Mouse (Mus musculus): ENCODE measurements around the gene Hoxb7. TPM values are rescaled to one million over a fixed set of nuclear protein-coding genes. Genes with fewer than 3 reads are reported as not detected.

Gene Hoxb7
- polyA plus RNA-seq, 1 experiment from 2014 or later = 12.4 TPM

DNA sequence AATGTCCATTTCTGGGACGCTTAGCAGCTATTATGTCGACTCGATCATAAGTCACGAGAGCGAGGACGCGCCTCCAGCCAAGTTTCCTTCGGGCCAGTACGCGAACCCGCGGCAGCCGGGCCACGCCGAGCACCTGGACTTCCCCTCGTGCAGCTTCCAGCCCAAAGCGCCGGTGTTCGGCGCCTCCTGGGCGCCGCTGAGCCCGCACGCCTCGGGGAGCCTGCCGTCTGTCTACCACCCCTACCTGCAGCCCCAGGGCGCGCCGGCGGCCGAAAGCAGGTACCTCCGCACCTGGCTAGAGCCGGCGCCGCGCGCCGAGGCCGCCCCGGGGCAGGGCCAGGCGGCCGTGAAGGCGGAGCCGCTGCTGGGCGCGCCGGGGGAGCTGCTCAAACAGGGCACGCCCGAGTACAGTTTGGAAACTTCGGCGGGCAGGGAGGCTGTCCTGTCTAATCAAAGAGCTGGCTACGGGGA, 14.8 kb upstream of the Hoxb7 start:
- H3K4me2 ChIP-seq (replicated peaks) = peak overlapping the region; percentile 71
- WGBS = under 1% methylated on average over 52 of the region's 52 CpGs
- no peaks in the 10 kb centered on the region for H3K36me3 ChIP-seq
- peak overlapping the region; percentile 28; the same call in 1 of the 2 replicates for H3K9ac ChIP-seq
- peaks cover 22% of the 10 kb centered on the region for H3K4me1 ChIP-seq (replicated peaks)
- H3K9me3 ChIP-seq = no peaks in the 10 kb centered on the region
- ATAC-seq = peak; percentile 73
- peak overlapping the region; percentile 40 for H3K4me3 ChIP-seq (replicated peaks)
- peak overlapping the region; percentile 62 for H3K27ac ChIP-seq
- H3K27me3 ChIP-seq (replicated peaks) = peaks cover 97% of the 10 kb centered on the region

DNA sequence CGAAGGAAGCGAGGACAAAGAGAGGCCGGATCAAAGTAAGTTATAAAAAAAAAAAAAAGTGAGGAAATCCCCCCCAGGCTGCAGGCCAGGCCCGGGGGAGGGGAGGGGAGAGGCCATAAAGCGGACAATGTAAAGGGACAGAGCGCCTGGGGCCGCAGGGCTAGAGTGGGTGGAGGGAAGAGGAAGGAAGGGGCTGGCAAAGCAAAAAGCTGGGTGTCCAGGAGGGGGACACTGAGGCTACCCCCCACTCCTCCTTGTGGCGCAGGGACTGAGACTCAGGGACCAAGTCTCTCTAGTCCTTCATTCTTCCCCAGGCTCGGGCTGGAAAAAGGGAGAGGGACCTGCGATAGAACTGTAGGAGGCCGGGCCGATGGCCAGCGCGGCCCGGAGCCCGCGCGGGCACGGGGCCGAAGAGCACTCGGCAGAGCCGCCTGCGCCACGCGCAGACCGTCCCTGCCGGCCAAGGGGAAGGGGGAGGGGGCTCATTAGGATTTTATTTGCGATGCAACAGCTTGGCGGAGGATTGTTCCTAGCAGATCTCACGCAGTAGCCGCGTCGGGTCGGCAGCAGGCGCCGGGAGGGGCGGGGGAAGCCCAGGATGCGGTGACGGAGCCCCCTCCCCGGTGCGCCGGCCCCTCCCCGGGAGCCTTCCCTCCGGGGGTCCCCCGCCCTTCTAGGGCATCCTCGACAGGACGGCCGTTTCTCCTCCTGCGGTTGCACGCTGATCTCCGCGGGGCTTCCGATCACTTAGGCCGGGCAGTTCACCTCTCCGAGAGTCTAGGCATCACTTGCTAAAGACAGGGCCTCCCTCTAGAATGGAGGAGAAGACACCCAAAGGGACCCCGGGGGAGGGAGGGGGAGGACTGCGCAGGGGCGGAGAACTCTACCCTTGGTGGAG, 14.2 kb upstream of the Hoxb7 start:
- peak overlapping the region; percentile 71 for H3K4me2 ChIP-seq (replicated peaks)
- peak overlapping the region; percentile 22; the same call in 1 of the 2 replicates for H3K27ac ChIP-seq
- peaks cover 23% of the 10 kb centered on the region for H3K4me1 ChIP-seq (replicated peaks)
- peaks cover 97% of the 10 kb centered on the region for H3K27me3 ChIP-seq (replicated peaks)
- WGBS = 1% methylated on average over 55 of the region's 58 CpGs
- H3K4me3 ChIP-seq (replicated peaks) = peak overlapping the region; percentile 40
- no peaks in the 10 kb centered on the region for H3K36me3 ChIP-seq
- H3K9ac ChIP-seq = peak overlapping the region; percentile 37; the same call in 1 of the 2 replicates
- ATAC-seq = peak; percentile 44
- no peaks in the 10 kb centered on the region for H3K9me3 ChIP-seq

DNA sequence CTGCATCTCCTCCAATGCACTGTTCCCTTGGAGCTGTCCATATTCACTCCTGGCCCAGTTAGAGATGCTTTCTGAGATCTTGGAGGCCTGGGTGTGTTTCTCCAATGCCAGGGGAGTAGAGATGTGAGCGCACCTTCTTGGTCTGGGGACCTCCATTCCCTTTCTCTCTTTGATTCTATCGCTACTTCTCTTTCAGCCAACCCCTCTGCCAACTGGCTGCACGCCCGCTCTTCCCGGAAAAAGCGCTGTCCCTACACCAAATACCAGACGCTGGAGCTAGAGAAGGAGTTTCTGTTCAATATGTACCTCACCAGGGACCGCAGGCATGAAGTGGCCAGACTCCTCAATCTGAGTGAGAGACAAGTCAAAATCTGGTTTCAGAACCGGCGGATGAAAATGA, 12.0 kb upstream of the Hoxb7 start:
- H3K9ac ChIP-seq = no peak overlapping the region
- H3K4me3 ChIP-seq (replicated peaks) = no peak overlapping the region
- H3K4me1 ChIP-seq (replicated peaks) = peaks cover 35% of the 10 kb centered on the region
- no peaks in the 10 kb centered on the region for H3K36me3 ChIP-seq
- no peak overlapping the region for H3K27ac ChIP-seq
- 23% methylated on average over 10 of the region's 10 CpGs for WGBS
- H3K27me3 ChIP-seq (replicated peaks) = peaks cover 95% of the 10 kb centered on the region
- H3K4me2 ChIP-seq (replicated peaks) = no peak overlapping the region
- H3K9me3 ChIP-seq = no peaks in the 10 kb centered on the region
- no peak for ATAC-seq

DNA sequence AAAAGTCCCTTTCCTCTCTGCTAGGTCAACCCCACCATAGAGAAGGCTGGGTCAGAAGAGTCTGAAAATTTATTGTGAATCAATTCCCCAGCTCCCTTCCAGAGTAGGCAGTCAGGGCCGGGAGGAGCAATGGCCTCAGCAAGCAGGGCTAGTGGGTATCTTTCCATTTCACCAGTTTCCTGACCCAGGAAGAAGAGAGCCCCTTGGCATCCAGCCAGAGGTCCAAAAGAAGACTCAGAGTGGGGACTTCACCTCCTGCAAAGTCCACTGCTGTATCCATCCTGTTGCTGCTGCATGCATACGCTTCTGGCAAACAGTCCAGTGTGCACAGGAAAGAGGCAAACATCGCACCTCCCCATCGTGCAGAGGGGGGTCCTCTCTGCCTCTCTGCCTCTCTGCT, 10.5 kb upstream of the Hoxb7 start:
- Histone ChIP-seq H3K27ac (no peak overlapping the region), H3K9ac (no peak overlapping the region)

DNA sequence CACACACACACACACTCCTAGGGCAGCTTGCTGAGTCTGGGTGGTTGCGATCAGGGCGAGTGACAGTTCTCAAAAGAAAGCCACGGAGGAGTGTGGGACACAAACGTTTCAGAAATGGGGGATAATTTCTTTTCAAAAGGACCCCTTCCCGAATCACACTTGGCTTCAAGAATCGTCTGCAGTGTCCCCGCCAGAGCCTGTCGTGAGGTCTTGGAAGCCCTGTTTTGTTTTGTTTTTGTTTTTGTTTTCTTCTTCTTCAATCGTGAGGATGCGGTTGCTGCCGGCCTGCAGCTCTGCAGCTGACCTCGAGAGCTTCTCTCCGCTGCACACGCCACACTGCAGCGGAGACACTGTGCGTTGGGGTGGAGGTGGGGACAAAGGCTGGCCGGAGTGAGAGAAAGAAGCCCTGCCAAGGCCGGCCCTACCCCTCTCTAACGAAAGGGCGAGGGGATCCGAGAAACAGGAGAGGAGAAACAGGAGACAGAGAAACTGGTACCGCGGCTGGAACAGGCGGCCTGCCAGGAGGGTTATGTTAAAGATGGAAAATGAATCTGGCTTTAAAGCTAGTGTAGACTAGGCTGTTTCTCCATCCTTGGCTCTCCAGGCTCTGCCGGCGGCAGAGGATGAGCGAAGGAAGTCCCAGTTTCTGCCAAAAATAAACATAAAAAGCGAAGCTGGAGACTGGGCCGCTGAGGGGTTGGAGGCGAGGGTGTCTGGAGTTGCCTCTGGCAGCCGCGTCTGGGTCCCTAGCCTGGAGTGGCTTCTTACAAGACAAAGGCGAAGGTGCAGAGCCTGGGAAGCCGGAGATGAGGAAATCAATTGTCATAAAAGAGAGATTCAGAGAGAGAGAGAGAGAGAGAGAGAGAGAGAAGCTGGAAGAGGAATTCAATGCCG, 9.0 kb upstream of the Hoxb7 start:
- H3K9me3 ChIP-seq = no peaks in the 10 kb centered on the region
- H3K4me2 ChIP-seq (replicated peaks) = peak overlapping the region; percentile 43
- no peak overlapping the region for H3K27ac ChIP-seq
- no peak for ATAC-seq
- no peaks in the 10 kb centered on the region for H3K36me3 ChIP-seq
- WGBS = 6% methylated on average over 35 of the region's 35 CpGs
- peaks cover 18% of the 10 kb centered on the region for H3K4me1 ChIP-seq (replicated peaks)
- H3K9ac ChIP-seq = no peak overlapping the region
- 0 out of 2 replicates have a peak overlapping the region, but pooled peaks have one; percentile 14 for H3K4me3 ChIP-seq (replicated peaks)
- peaks cover 83% of the 10 kb centered on the region for H3K27me3 ChIP-seq (replicated peaks)

More for the DNA sequence above, 10.5 kb upstream of the Hoxb7 start:
- ATAC-seq = no peak
- no peaks in the 10 kb centered on the region for H3K9me3 ChIP-seq
- H3K4me1 ChIP-seq (replicated peaks) = peaks cover 32% of the 10 kb centered on the region
- H3K4me2 ChIP-seq (replicated peaks) = no peak overlapping the region
- 19% methylated on average over 4 of the region's 4 CpGs for WGBS
- no peak overlapping the region for H3K4me3 ChIP-seq (replicated peaks)
- peaks cover 91% of the 10 kb centered on the region for H3K27me3 ChIP-seq (replicated peaks)
- H3K36me3 ChIP-seq = no peaks in the 10 kb centered on the region

DNA sequence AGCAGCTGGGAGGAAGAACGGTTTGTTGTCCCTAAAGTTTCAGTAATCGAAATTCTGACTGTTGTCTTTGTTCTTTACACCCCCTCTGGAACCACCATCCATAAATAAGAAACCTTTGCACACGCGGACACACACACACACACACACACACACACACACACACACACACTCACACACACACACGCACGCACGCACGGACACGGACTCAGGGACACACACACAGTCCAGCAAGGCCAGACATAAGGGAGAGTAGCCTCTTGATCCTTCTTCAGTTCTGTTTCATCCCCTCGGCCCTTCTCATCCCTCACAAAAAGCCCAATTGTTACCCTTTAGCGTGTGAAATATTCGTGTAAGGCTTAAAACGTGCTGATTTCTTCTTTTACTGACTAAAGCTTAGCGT, 8.1 kb upstream of the Hoxb7 start:
- H3K27me3 ChIP-seq (replicated peaks) = peaks cover 79% of the 10 kb centered on the region
- WGBS = 15% methylated on average over 14 of the region's 14 CpGs
- H3K4me1 ChIP-seq (replicated peaks) = peaks cover 22% of the 10 kb centered on the region
- no peak for ATAC-seq
- no peaks in the 10 kb centered on the region for H3K9me3 ChIP-seq
- H3K36me3 ChIP-seq = no peaks in the 10 kb centered on the region
- H3K4me3 ChIP-seq (replicated peaks) = no peak overlapping the region
- H3K9ac ChIP-seq = no peak overlapping the region
- no peak overlapping the region for H3K27ac ChIP-seq
- peak overlapping the region; percentile 43; the same call in 1 of the 2 replicates for H3K4me2 ChIP-seq (replicated peaks)

DNA sequence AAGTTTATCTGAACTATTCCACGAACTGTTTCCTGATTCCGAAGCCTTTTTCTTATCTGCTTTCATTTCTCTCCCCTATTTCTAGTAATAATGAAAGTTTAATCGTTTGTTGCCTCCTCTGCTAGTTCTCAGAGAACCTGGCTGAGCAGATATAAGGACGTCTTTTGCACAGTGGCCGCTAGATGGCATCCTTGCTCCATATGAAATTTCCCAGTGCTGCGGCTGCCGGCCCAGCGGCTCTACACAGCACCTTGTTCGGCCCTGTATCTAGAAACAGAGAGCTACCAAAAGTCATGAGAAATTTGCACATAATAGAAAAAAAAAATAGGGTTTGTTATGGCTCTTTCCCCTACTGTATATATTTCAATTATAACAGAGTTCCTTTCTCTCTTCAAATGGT, 7.7 kb upstream of the Hoxb7 start:
- WGBS = under 1% methylated on average over 9 of the region's 9 CpGs
- Histone ChIP-seq H3K4me1 (replicated peaks) (peaks cover 22% of the 10 kb centered on the region), H3K9me3 (no peaks in the 10 kb centered on the region), H3K27ac (no peak overlapping the region), H3K4me2 (replicated peaks) (0 out of 2 replicates have a peak overlapping the region, but pooled peaks have one; percentile 11), H3K9ac (no peak overlapping the region), H3K36me3 (no peaks in the 10 kb centered on the region), H3K4me3 (replicated peaks) (no peak overlapping the region), H3K27me3 (replicated peaks) (peaks cover 75% of the 10 kb centered on the region)
- ATAC-seq = peak; percentile 77

DNA sequence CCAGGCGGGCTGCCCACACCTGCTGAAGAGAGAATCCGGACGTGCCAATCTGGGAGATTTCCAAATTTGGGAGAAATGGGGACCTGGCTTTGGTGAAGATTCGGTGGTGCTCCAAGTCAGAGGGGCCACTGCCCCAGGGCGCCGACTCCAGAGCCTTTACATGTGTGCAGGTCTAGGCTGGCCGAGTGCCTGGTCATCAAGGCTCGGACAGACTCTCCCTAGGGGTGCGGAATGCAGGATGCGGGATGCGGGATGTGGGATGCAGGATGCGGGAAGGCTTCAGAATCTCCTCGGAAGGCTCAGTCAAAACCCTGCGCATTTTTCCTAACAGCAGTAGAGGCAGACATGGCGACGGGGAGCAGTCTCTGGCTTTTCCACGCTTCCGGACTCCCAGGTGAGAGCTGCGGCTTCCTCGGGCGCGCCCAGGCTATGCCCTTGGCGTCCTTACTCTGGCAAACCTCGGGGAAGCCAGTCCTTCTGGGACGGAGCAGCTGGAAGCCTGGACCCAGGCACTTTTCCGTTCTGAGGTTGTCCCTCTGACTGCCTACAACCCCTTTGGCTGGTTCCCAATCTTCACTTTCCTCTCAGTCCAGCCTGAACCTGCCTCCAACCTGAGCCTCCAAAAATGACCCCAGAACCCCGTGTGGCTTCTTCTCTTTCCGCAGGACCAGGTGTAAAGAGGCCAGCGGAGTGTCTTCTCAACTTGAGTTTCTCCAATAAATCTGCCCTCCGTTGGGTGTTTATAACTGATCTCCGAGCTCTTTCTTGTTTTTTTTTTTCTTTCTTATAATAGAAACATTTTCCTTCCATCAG, 6.8 kb upstream of the Hoxb7 start:
- Histone ChIP-seq H3K4me3 (replicated peaks) (no peak overlapping the region), H3K27me3 (replicated peaks) (peaks cover 70% of the 10 kb centered on the region), H3K36me3 (no peaks in the 10 kb centered on the region), H3K9ac (no peak overlapping the region), H3K9me3 (no peaks in the 10 kb centered on the region), H3K4me1 (replicated peaks) (peaks cover 22% of the 10 kb centered on the region), H3K4me2 (replicated peaks) (peak overlapping the region; percentile 45), H3K27ac (no peak overlapping the region)
- ATAC-seq = no peak
- WGBS = 12% methylated on average over 31 of the region's 31 CpGs

DNA sequence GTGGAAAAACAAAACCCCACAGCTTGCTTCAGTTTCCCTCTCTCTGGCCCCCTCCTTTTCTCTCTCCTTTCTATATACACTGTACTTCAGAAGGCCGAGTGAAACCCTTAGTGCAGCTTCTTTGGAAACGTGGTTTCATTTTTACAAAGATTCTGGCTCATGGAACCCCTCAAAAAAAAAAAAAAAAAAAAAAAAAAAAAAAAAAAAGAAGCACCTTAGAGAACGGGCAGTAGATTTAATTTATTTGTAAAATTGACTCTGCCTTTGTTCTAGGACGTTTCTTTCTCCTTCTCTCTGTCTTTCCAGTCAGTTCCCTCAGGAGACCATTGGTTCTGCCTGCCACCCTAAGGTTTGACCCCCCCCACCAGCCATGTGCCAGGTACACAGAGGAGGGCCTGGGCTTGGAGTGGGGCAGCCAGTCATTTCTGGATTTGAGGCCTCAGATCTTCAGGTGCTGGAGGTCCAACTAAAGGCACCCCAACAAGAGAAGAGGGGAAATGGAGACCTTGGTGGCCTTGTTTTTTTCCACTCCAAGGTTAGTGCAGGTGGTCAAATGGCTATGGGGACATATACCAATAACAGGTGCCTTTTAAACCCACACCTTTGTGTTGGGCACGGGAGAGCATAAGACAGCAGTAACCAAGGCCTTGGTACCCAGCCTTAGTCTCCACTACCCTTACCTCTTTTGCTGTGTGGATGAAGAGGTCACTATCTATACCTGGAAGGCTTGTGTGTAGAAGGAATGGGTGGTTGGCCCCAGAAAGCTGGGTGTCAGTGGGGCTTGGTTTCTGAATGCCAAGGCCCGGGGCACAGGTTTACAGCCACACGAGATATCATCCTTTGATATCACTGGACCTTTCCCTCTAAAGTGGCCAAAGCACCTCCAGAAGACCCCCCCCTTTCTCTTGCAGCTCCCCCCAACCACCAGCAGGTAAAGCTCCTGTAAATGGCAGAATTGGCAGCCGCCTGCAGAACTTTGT, 5.7 kb upstream of the Hoxb7 start:
- H3K4me1 ChIP-seq (replicated peaks) = peaks cover 22% of the 10 kb centered on the region
- no peaks in the 10 kb centered on the region for H3K36me3 ChIP-seq
- no peak for ATAC-seq
- no peak overlapping the region for H3K4me3 ChIP-seq (replicated peaks)
- no peaks in the 10 kb centered on the region for H3K9me3 ChIP-seq
- no peak overlapping the region for H3K9ac ChIP-seq
- peaks cover 63% of the 10 kb centered on the region for H3K27me3 ChIP-seq (replicated peaks)
- no peak overlapping the region for H3K27ac ChIP-seq
- WGBS = 35% methylated on average over 8 of the region's 8 CpGs
- H3K4me2 ChIP-seq (replicated peaks) = peak overlapping the region; percentile 45; the same call in 1 of the 2 replicates

DNA sequence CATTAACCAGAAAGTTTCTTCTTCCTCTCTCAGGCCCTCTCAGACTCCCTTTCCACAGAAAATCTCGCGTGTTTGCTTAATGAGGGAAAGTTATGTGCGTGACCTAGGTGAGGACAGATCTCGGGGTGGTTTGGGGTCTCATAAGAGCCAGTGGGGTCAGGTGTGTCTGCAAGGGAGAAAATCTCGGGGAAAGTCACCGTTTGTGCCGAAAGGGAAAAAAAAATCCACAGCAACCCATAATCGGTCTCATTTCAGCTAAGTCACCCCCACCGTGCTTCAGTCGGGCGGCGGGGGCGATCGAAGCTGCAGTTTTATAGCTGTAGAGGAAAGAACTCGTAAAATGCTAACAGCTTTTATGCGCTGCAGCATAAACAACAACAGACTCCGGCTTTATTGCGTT, 5.0 kb upstream of the Hoxb7 start:
- Histone ChIP-seq H3K9ac (no peak overlapping the region), H3K4me2 (replicated peaks) (peak overlapping the region; percentile 23; the same call in 1 of the 2 replicates), H3K27me3 (replicated peaks) (peaks cover 56% of the 10 kb centered on the region), H3K36me3 (no peaks in the 10 kb centered on the region), H3K4me3 (replicated peaks) (no peak overlapping the region), H3K27ac (no peak overlapping the region), H3K9me3 (no peaks in the 10 kb centered on the region), H3K4me1 (replicated peaks) (peaks cover 22% of the 10 kb centered on the region)
- no peak for ATAC-seq
- 19% methylated on average over 18 of the region's 18 CpGs for WGBS

Measured in intestine, embryonic 15.5 days (tissue).